Mouse (Mus musculus): ENCODE measurements around the gene Tctn3. TPM values are rescaled to one million over a fixed set of nuclear protein-coding genes. Genes with fewer than 3 reads are reported as not detected.
A peak's percentile ranks its signal among the peaks of the same experiment; 100 is the strongest.
"Not testable (repeated sequence)": the region's sequence is repeated elsewhere in the genome, so short reads cannot be mapped to it uniquely, and the experiment has no call there.

Gene Tctn3
- polyA plus RNA-seq, 1 experiment from 2014 or later: 11.8 TPM

DNA sequence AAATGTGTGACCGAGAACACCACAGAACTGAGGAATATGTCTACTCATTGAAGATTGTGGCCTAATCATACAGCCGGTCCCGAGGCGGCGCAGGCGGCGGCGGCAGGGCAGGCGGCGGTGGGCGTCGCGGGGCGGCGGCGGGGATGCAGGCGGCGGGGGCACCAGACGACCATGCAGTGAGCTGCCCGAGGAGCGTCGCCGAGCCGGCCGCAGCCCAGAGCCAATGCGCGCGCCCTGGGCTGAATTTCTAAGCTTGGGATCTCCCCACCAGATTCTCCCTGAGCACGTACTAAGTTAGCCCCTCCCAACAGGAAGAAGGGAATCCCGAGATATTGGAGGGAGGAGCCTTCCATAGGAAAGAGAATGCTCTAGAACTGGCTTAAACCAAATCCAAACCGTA is 50.5 kb downstream of the Tctn3 start:
- not testable (repeated sequence) for H3K4me3 ChIP-seq (ENCODE audit: low read depth, low read length)
- H3K36me3 ChIP-seq (ENCODE audit: control insufficient read depth, insufficient read depth, low read length): peaks cover 66% of the 10 kb centered on the region

DNA sequence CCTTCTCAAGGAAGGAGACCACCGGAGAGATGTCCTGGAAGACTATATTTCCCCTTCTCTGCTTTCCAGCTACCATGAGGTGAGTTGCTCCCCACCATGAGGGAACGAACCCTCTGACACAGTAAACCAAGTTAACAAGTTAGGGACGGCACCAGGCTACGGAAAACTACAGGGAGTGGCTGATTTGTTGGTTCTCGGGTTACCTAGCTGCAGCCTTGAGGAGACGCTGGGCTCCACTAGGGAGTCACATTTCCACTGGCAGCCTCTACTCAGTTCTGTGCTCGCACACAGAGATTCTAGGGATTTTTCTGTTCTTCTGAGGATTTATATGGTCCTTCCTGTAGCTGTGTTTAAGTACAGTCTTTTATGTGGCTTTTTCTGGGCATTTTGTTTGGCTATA is 56.0 kb downstream of the Tctn3 start:
- H3K27me3 ChIP-seq (replicated peaks; ENCODE audit: control insufficient read depth, insufficient read depth, low read length): no peaks in the 10 kb centered on the region
- H3K9ac ChIP-seq (ENCODE audit: low read length): no peak overlapping the region
- no peak overlapping the region for H3K27ac ChIP-seq (ENCODE audit: low read depth)
- H3K4me1 ChIP-seq (replicated peaks; ENCODE audit: control insufficient read depth, insufficient read depth, low read length): 0 out of 2 replicates have a peak, but pooled peaks cover 6% of the 10 kb centered on the region
- no peak overlapping the region for H3K4me2 ChIP-seq (ENCODE audit: low read length)
- no peak for ATAC-seq (replicated peaks; ENCODE audit: low FRiP score, low TSS enrichment, low read depth)
- no peak for DNase-seq (ENCODE audit: low spot score)
- peaks cover 67% of the 10 kb centered on the region for H3K36me3 ChIP-seq (ENCODE audit: control insufficient read depth, insufficient read depth, low read length)
- no peak overlapping the region for H3K4me3 ChIP-seq (ENCODE audit: low read depth, low read length)
- 80% methylated on average over 7 of the region's 7 CpGs for WGBS
- H3K9me3 ChIP-seq (ENCODE audit: control insufficient read depth, low read length): no peaks in the 10 kb centered on the region

More for the DNA sequence above, 50.5 kb downstream of the Tctn3 start:
- H3K9me3 ChIP-seq (ENCODE audit: control insufficient read depth, low read length); H3K4me2 ChIP-seq (ENCODE audit: low read length); H3K27me3 ChIP-seq (replicated peaks; ENCODE audit: control insufficient read depth, insufficient read depth, low read length); H3K27ac ChIP-seq (ENCODE audit: low read depth); H3K4me1 ChIP-seq (replicated peaks; ENCODE audit: control insufficient read depth, insufficient read depth, low read length); DNase-seq (ENCODE audit: low spot score); ATAC-seq (replicated peaks; ENCODE audit: low FRiP score, low TSS enrichment, low read depth); H3K9ac ChIP-seq (ENCODE audit: low read length): not testable (repeated sequence)
- WGBS: 67% methylated on average over 13 of the region's 31 CpGs

- no peak overlapping the region for H3K4me2 ChIP-seq (ENCODE audit: low read length)
- peak overlapping the region; percentile 20; the same call in 1 of the 2 replicates for H3K9ac ChIP-seq (ENCODE audit: low read length)
- H3K9me3 ChIP-seq (ENCODE audit: control insufficient read depth, low read length): no peaks in the 10 kb centered on the region
- H3K27me3 ChIP-seq (replicated peaks; ENCODE audit: control insufficient read depth, insufficient read depth, low read length): no peaks in the 10 kb centered on the region
- DNase-seq (ENCODE audit: low spot score): no peak
- WGBS: 95% methylated on average over 8 of the region's 8 CpGs
- peaks cover 75% of the 10 kb centered on the region for H3K36me3 ChIP-seq (ENCODE audit: control insufficient read depth, insufficient read depth, low read length)
- H3K4me3 ChIP-seq (ENCODE audit: low read depth, low read length): no peak overlapping the region
- no peak overlapping the region; the same call in 1 of the 2 replicates for H3K27ac ChIP-seq (ENCODE audit: low read depth)
- no peak for ATAC-seq (replicated peaks; ENCODE audit: low FRiP score, low TSS enrichment, low read depth)
- H3K4me1 ChIP-seq (replicated peaks; ENCODE audit: control insufficient read depth, insufficient read depth, low read length): 0 out of 2 replicates have a peak, but pooled peaks cover 6% of the 10 kb centered on the region
Observed at GRCm38 (mm10) chr19:40555136-40555535, 56.9 kb downstream of the Tctn3 start.

- ATAC-seq (replicated peaks; ENCODE audit: low FRiP score, low TSS enrichment, low read depth) (no peak), DNase-seq (ENCODE audit: low spot score) (no peak)
- H3K9me3 ChIP-seq (ENCODE audit: control insufficient read depth, low read length): no peaks in the 10 kb centered on the region
- H3K4me2 ChIP-seq (ENCODE audit: low read length): no peak overlapping the region
- H3K36me3 ChIP-seq (ENCODE audit: control insufficient read depth, insufficient read depth, low read length): peaks cover 75% of the 10 kb centered on the region
- no peaks in the 10 kb centered on the region for H3K27me3 ChIP-seq (replicated peaks; ENCODE audit: control insufficient read depth, insufficient read depth, low read length)
- peak overlapping the region; percentile 61 for H3K27ac ChIP-seq (ENCODE audit: low read depth)
- no peak overlapping the region for H3K9ac ChIP-seq (ENCODE audit: low read length)
- 53% methylated on average over 11 of the region's 11 CpGs for WGBS
- H3K4me1 ChIP-seq (replicated peaks; ENCODE audit: control insufficient read depth, insufficient read depth, low read length): 0 out of 2 replicates have a peak, but pooled peaks cover 6% of the 10 kb centered on the region
- no peak overlapping the region for H3K4me3 ChIP-seq (ENCODE audit: low read depth, low read length)
Observed at GRCm38 (mm10) chr19:40554343-40554742, 57.7 kb downstream of the Tctn3 start.

GRCm38 (mm10) chr19:40553849-40554248 is 58.2 kb downstream of the Tctn3 start:
- H3K4me2 ChIP-seq (ENCODE audit: low read length): no peak overlapping the region
- DNase-seq (ENCODE audit: low spot score): peak; percentile 60
- H3K4me3 ChIP-seq (ENCODE audit: low read depth, low read length): no peak overlapping the region
- 42% methylated on average over 6 of the region's 6 CpGs for WGBS
- H3K27me3 ChIP-seq (replicated peaks; ENCODE audit: control insufficient read depth, insufficient read depth, low read length): no peaks in the 10 kb centered on the region
- H3K9ac ChIP-seq (ENCODE audit: low read length): no peak overlapping the region
- no peak; the same call in 1 of the 2 replicates for ATAC-seq (replicated peaks; ENCODE audit: low FRiP score, low TSS enrichment, low read depth)
- H3K27ac ChIP-seq (ENCODE audit: low read depth): peak overlapping the region; percentile 61
- H3K4me1 ChIP-seq (replicated peaks; ENCODE audit: control insufficient read depth, insufficient read depth, low read length): 0 out of 2 replicates have a peak, but pooled peaks cover 6% of the 10 kb centered on the region
- H3K9me3 ChIP-seq (ENCODE audit: control insufficient read depth, low read length): no peaks in the 10 kb centered on the region
- H3K36me3 ChIP-seq (ENCODE audit: control insufficient read depth, insufficient read depth, low read length): peaks cover 75% of the 10 kb centered on the region

GRCm38 (mm10) chr19:40553014-40553789 is 58.8 kb downstream of the Tctn3 start:
- H3K36me3 ChIP-seq (ENCODE audit: control insufficient read depth, insufficient read depth, low read length): peaks cover 73% of the 10 kb centered on the region
- ATAC-seq (replicated peaks; ENCODE audit: low FRiP score, low TSS enrichment, low read depth) (no peak), DNase-seq (ENCODE audit: low spot score) (no peak)
- H3K9ac ChIP-seq (ENCODE audit: low read length): no peak overlapping the region
- H3K27me3 ChIP-seq (replicated peaks; ENCODE audit: control insufficient read depth, insufficient read depth, low read length): no peaks in the 10 kb centered on the region
- no peak overlapping the region for H3K4me2 ChIP-seq (ENCODE audit: low read length)
- H3K27ac ChIP-seq (ENCODE audit: low read depth): no peak overlapping the region; the same call in 1 of the 2 replicates
- 85% methylated on average over 14 of the region's 14 CpGs for WGBS
- H3K9me3 ChIP-seq (ENCODE audit: control insufficient read depth, low read length): no peaks in the 10 kb centered on the region
- 0 out of 2 replicates have a peak, but pooled peaks cover 6% of the 10 kb centered on the region for H3K4me1 ChIP-seq (replicated peaks; ENCODE audit: control insufficient read depth, insufficient read depth, low read length)
- H3K4me3 ChIP-seq (ENCODE audit: low read depth, low read length): no peak overlapping the region

GRCm38 (mm10) chr19:40549516-40550135 is 62.4 kb downstream of the Tctn3 start:
- Histone ChIP-seq H3K27ac (ENCODE audit: low read depth) (peak overlapping the region; percentile 65), H3K36me3 (ENCODE audit: control insufficient read depth, insufficient read depth, low read length) (peaks cover 44% of the 10 kb centered on the region), H3K9ac (ENCODE audit: low read length) (no peak overlapping the region), H3K27me3 (replicated peaks; ENCODE audit: control insufficient read depth, insufficient read depth, low read length) (no peaks in the 10 kb centered on the region), H3K4me3 (ENCODE audit: low read depth, low read length) (no peak overlapping the region), H3K4me1 (replicated peaks; ENCODE audit: control insufficient read depth, insufficient read depth, low read length) (0 out of 2 replicates have a peak, but pooled peaks cover 4% of the 10 kb centered on the region), H3K4me2 (ENCODE audit: low read length) (no peak overlapping the region), H3K9me3 (ENCODE audit: control insufficient read depth, low read length) (no peaks in the 10 kb centered on the region)
- DNase-seq (ENCODE audit: low spot score) (no peak), ATAC-seq (replicated peaks; ENCODE audit: low FRiP score, low TSS enrichment, low read depth) (no peak)
- 50% methylated on average over 6 of the region's 6 CpGs for WGBS

GRCm38 (mm10) chr19:40548796-40549515 is 63.1 kb downstream of the Tctn3 start:
- no peaks in the 10 kb centered on the region for H3K9me3 ChIP-seq (ENCODE audit: control insufficient read depth, low read length)
- H3K4me2 ChIP-seq (ENCODE audit: low read length): no peak overlapping the region
- 37% methylated on average over 5 of the region's 5 CpGs for WGBS
- no peaks in the 10 kb centered on the region for H3K27me3 ChIP-seq (replicated peaks; ENCODE audit: control insufficient read depth, insufficient read depth, low read length)
- no peaks in the 10 kb centered on the region for H3K4me1 ChIP-seq (replicated peaks; ENCODE audit: control insufficient read depth, insufficient read depth, low read length)
- ATAC-seq (replicated peaks; ENCODE audit: low FRiP score, low TSS enrichment, low read depth) (no peak), DNase-seq (ENCODE audit: low spot score) (no peak)
- H3K9ac ChIP-seq (ENCODE audit: low read length): no peak overlapping the region
- no peak overlapping the region for H3K4me3 ChIP-seq (ENCODE audit: low read depth, low read length)
- H3K36me3 ChIP-seq (ENCODE audit: control insufficient read depth, insufficient read depth, low read length): peaks cover 37% of the 10 kb centered on the region
- H3K27ac ChIP-seq (ENCODE audit: low read depth): peak overlapping the region; percentile 65

All from intestine, embryonic 14.5 days (tissue).